Mouse (Mus musculus) thymus, adult 18-20 months (tissue): ENCODE results near the gene Tm4sf19.

ENCODE experiments used
- DNase-seq, 2 experiments: peaks; one replicate each; pipeline ENCODE4 v3.0.0; 2022; ENCODE audit warnings: mixed read lengths in 2 of 2

Tm4sf19 gene

GRCm38 (mm10) chr16:32400267-32400666, at the start of gene Tm4sf19:
Tm4sf19 (plus strand) TSS chr16:32400506.
- no peak for DNase-seq

GRCm38 (mm10) chr16:32350776-32351175, 49.5 kb upstream of the Tm4sf19 start:
- DNase-seq, result no peak

- DNase-seq, result no peak
Observed at GRCm38 (mm10) chr16:32363530-32363929, 36.8 kb upstream of the Tm4sf19 start.

- DNase-seq, result peak; percentile 5 to 6
Observed at GRCm38 (mm10) chr16:32371351-32371750, 29.0 kb upstream of the Tm4sf19 start.

- DNase-seq, result no peak
Observed at GRCm38 (mm10) chr16:32379575-32379974, 20.7 kb upstream of the Tm4sf19 start.

GRCm38 (mm10) chr16:32382901-32383300, 17.4 kb upstream of the Tm4sf19 start:
- DNase-seq, result no peak

GRCm38 (mm10) chr16:32384885-32385284, 15.4 kb upstream of the Tm4sf19 start:
- DNase-seq, result no peak

- no peak for DNase-seq
Observed at GRCm38 (mm10) chr16:32386826-32387225, 13.5 kb upstream of the Tm4sf19 start.

- no peak for DNase-seq
Observed at GRCm38 (mm10) chr16:32389049-32389448, 11.3 kb upstream of the Tm4sf19 start.

GRCm38 (mm10) chr16:32389841-32390240, 10.5 kb upstream of the Tm4sf19 start:
- DNase-seq, result no peak

- no peak for DNase-seq
Observed at GRCm38 (mm10) chr16:32390882-32391281, 9.4 kb upstream of the Tm4sf19 start.

- DNase-seq, result no peak
Observed at GRCm38 (mm10) chr16:32395679-32396540, 4.4 kb upstream of the Tm4sf19 start.

- DNase-seq, result no peak
Observed at GRCm38 (mm10) chr16:32396541-32396835, 3.8 kb upstream of the Tm4sf19 start.

- DNase-seq, result no peak
Observed at GRCm38 (mm10) chr16:32398206-32398605, 2.1 kb upstream of the Tm4sf19 start.

- DNase-seq, result no peak
Observed at GRCm38 (mm10) chr16:32401335-32401965, 1.1 kb downstream of the Tm4sf19 start.

- DNase-seq, result no peak
Observed at GRCm38 (mm10) chr16:32402818-32403217, 2.5 kb downstream of the Tm4sf19 start.

GRCm38 (mm10) chr16:32405716-32406115, 5.4 kb downstream of the Tm4sf19 start:
- no peak for DNase-seq

- no peak for DNase-seq
Observed at GRCm38 (mm10) chr16:32406671-32407070, 6.4 kb downstream of the Tm4sf19 start.

GRCm38 (mm10) chr16:32407730-32408129, 7.4 kb downstream of the Tm4sf19 start:
- DNase-seq, result no peak

GRCm38 (mm10) chr16:32417457-32417856, 17.2 kb downstream of the Tm4sf19 start:
- DNase-seq, result no peak

- DNase-seq, result peak; percentile 84 to 90
Observed at GRCm38 (mm10) chr16:32419517-32420483, 19.5 kb downstream of the Tm4sf19 start, which contains the start of gene Tctex1d2. Tctex1d2 (plus strand) TSS chr16:32419702.

- DNase-seq, result no peak
Observed at GRCm38 (mm10) chr16:32427506-32427905, 27.2 kb downstream of the Tm4sf19 start.

- DNase-seq, result peak; percentile 71 to 74
Observed at GRCm38 (mm10) chr16:32430474-32431046, 30.3 kb downstream of the Tm4sf19 start, which contains the start of gene Pcyt1a. Pcyt1a (plus strand) TSS chr16:32430921.
